Mouse (Mus musculus): ENCODE results near the gene Pld4. TPM values are rescaled to one million over a fixed set of nuclear protein-coding genes. Genes with fewer than 3 reads are reported as not detected.

Gene Pld4
- total and polyA plus RNA-seq, 3 experiments = 112 to 226 (median 149) TPM

- Histone ChIP-seq H3K9me3 (replicated peaks; ENCODE audit: low read length) (peaks cover 39% of the 10 kb centered on the region), H3K79me2 (replicated peaks; ENCODE audit: control insufficient read depth, extremely low read depth, insufficient read depth, poor library complexity, severe bottlenecking) (no peaks in the 10 kb centered on the region), H3K4me1 (ENCODE audit: control insufficient read depth in 1 of 2, insufficient read depth in 2 of 2) (no peaks in the 10 kb centered on the region), H3K4me2 (ENCODE audit: insufficient read depth, low read depth, poor library complexity, severe bottlenecking) (no peak overlapping the region), H3K27ac (ENCODE audit: insufficient read depth, low read depth) (no peak overlapping the region), H3K9ac (ENCODE audit: insufficient read depth, low read depth) (no peak overlapping the region), H3K36me3 (replicated peaks in 1 of 2; ENCODE audit: control insufficient read depth in 1 of 2, insufficient read depth in 1 of 2, low read length in 1 of 2) (peaks cover 32 to 66% of the 10 kb centered on the region in 2 experiments), H3K27me3 (replicated peaks) (no peaks in the 10 kb centered on the region), H3K4me3 (replicated peaks in 1 of 3; ENCODE audit: low read depth in 2 of 3, low read length in 2 of 3, poor library complexity in 1 of 3) (no peak overlapping the region)
- in situ Hi-C loops (cut with MboI; ENCODE audit: low pct_ligation_motif_present, low pct_unique_long_range_greater_than_20kb, low sequenced_read_pairs) = no loop called here
- no peak for TF ChIP-seq MXI1 (IDR thresholded peaks at IDR 0.05; ENCODE audit: low read depth, low read length)
- TF ChIP-seq TBP (conservative IDR thresholded peaks at IDR 0.05; ENCODE audit: low read depth, low read length) = no peak
- TF ChIP-seq IRF4 (IDR thresholded peaks at IDR 0.05; ENCODE audit: low read depth, low read length) = no peak
- no peak for TF ChIP-seq ZC3H11A (IDR thresholded peaks at IDR 0.05; ENCODE audit: low read depth, low read length)
- TF ChIP-seq PAX5 (IDR thresholded peaks at IDR 0.05; ENCODE audit: low read length) = no peak
- TF ChIP-seq ELF1 (IDR thresholded peaks at IDR 0.05; ENCODE audit: low read depth, low read length) = no peak
- TF ChIP-seq RAD21 (IDR thresholded peaks at IDR 0.05; ENCODE audit: low read depth, low read length) = no peak
- no peak for TF ChIP-seq EP300 (IDR thresholded peaks at IDR 0.05; ENCODE audit: low read length)
- dilution Hi-C loops (cut with MboI; ENCODE audit: extremely low pct_ligation_motif_present, extremely low pct_unique_long_range_greater_than_20kb, low sequenced_read_pairs) = no loop called here
- DNase-seq (ENCODE audit: extremely low read depth) = no peak
Measured at GRCm38 (mm10) chr12:112772306-112772705, 11.9 kb downstream of the Pld4 start.

DNA sequence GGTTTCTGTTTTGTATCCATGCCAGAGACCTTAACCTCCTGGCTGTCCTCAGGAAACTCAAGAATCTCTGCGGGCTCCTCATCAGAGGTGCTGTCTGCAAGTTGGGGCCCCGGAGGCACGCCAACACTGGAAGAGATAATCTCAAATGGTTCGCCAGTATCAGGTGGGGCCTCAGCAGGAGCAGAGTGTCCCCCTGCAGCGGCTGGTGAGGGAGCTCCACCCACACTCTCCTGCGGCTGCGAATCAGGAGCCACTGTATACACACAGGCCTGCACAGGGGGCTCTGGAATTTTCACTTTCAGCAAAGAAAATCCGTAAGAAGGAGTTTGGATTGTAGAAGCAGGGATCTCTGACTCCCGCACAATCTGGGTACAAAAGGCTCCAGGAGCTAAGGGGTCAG lies 12.9 kb downstream of the Pld4 start:
- TF ChIP-seq MEF2A (IDR thresholded peaks at IDR 0.05; ENCODE audit: borderline replicate concordance, low read depth, low read length) = no peak
- TF ChIP-seq ZNF384 (IDR thresholded peaks at IDR 0.05; ENCODE audit: low read depth, low read length) = no peak
- TF ChIP-seq EP300 (IDR thresholded peaks at IDR 0.05; ENCODE audit: low read length) = no peak
- TF ChIP-seq USF2 (conservative IDR thresholded peaks at IDR 0.05; ENCODE audit: low read depth, low read length) = no peak
- no peak for TF ChIP-seq KAT2A (IDR thresholded peaks at IDR 0.05; ENCODE audit: insufficient replicate concordance, low read length)
- no peak for TF ChIP-seq MXI1 (IDR thresholded peaks at IDR 0.05; ENCODE audit: low read depth, low read length)
- TF ChIP-seq IRF4 (IDR thresholded peaks at IDR 0.05; ENCODE audit: low read depth, low read length) = no peak
- no peak for TF ChIP-seq TCF12 (IDR thresholded peaks at IDR 0.05; ENCODE audit: low read depth, low read length)
- TF ChIP-seq POLR2A (IDR thresholded peaks at IDR 0.05; ENCODE audit: low read depth, low read length) = no peak
- TF ChIP-seq MAZ (IDR thresholded peaks at IDR 0.05; ENCODE audit: low read depth, low read length) = no peak
- no peak for TF ChIP-seq UBTF (IDR thresholded peaks at IDR 0.05; ENCODE audit: low read depth, low read length)
- TF ChIP-seq TBP (conservative IDR thresholded peaks at IDR 0.05; ENCODE audit: low read depth, low read length) = no peak
- no peak for TF ChIP-seq E2F4 (IDR thresholded peaks at IDR 0.05; ENCODE audit: insufficient replicate concordance, low read depth, low read length)
- TF ChIP-seq RAD21 (IDR thresholded peaks at IDR 0.05; ENCODE audit: low read depth, low read length) = no peak
- TF ChIP-seq CHD2 (IDR thresholded peaks at IDR 0.05; ENCODE audit: low read length) = no peak
- no peak for TF ChIP-seq USF1 (IDR thresholded peaks at IDR 0.05; ENCODE audit: low read depth, low read length)
- TF ChIP-seq SIN3A (IDR thresholded peaks at IDR 0.05; ENCODE audit: low read length) = no peak
- no peak for TF ChIP-seq ZMIZ1 (IDR thresholded peaks at IDR 0.05; ENCODE audit: low read depth, low read length)
- no peak for TF ChIP-seq JUND (conservative IDR thresholded peaks at IDR 0.05; ENCODE audit: low read depth, low read length)
- H3K4me1 ChIP-seq (ENCODE audit: control insufficient read depth in 1 of 2, insufficient read depth in 2 of 2) = no peaks in the 10 kb centered on the region

More for the DNA sequence above, 12.9 kb downstream of the Pld4 start:
- Histone ChIP-seq H3K27ac (ENCODE audit: insufficient read depth, low read depth) (no peak overlapping the region), H3K36me3 (replicated peaks in 1 of 2; ENCODE audit: control insufficient read depth in 1 of 2, insufficient read depth in 1 of 2, low read length in 1 of 2) (peaks cover 22 to 56% of the 10 kb centered on the region in 2 experiments), H3K4me2 (ENCODE audit: insufficient read depth, low read depth, poor library complexity, severe bottlenecking) (no peak overlapping the region), H3K79me2 (replicated peaks; ENCODE audit: control insufficient read depth, extremely low read depth, insufficient read depth, poor library complexity, severe bottlenecking) (no peaks in the 10 kb centered on the region), H3K9me3 (replicated peaks; ENCODE audit: low read length) (peaks cover 39% of the 10 kb centered on the region), H3K9ac (ENCODE audit: insufficient read depth, low read depth) (no peak overlapping the region), H3K27me3 (replicated peaks) (no peaks in the 10 kb centered on the region), H3K4me3 (replicated peaks in 1 of 3; ENCODE audit: low read depth in 2 of 3, low read length in 2 of 3, poor library complexity in 1 of 3) (no peak overlapping the region)
- dilution Hi-C loops (cut with MboI; ENCODE audit: extremely low pct_ligation_motif_present, extremely low pct_unique_long_range_greater_than_20kb, low sequenced_read_pairs) (no loop called here), in situ Hi-C loops (cut with MboI; ENCODE audit: low pct_ligation_motif_present, low pct_unique_long_range_greater_than_20kb, low sequenced_read_pairs) (no loop called here)
- no peak for DNase-seq (ENCODE audit: extremely low read depth)
